Mouse (Mus musculus) inflammation-experienced regulatory T-cells, adult 6 months (primary cell): ENCODE measurements around the gene Tgfbr1. TPM values are rescaled to one million over a fixed set of nuclear protein-coding genes. Genes with fewer than 3 reads are reported as not detected.

Source experiments
- ATAC-seq: one replicate; pipeline ENCODE4 v1.8.0; 2017
- polyA plus RNA-seq, 3 experiments: library from polyadenylated mRNA; unstranded; fragments of 100-300 nt; shearing (Covaris generic); gene quantifications; one replicate each; pipeline ENCODE4 v1.2.1; 2017

Gene Tgfbr1
- polyA plus RNA-seq = 10 to 100 TPM; 15.9 to 38.6 (median 37.9) TPM

- ATAC-seq = peak; percentile 77
Measured at GRCm38 (mm10) chr4:47352803-47353388, at the start of gene Tgfbr1. Tgfbr1 (plus strand) TSS chr4:47353222.

- ATAC-seq = peak; percentile 93
Measured at GRCm38 (mm10) chr4:47303340-47303998, 49.6 kb upstream of the Tgfbr1 start.

- ATAC-seq = peak; percentile 28
Measured at GRCm38 (mm10) chr4:47309886-47310625, 43.0 kb upstream of the Tgfbr1 start.

GRCm38 (mm10) chr4:47310812-47311211, 42.2 kb upstream of the Tgfbr1 start:
- ATAC-seq = peak; percentile 9

- no peak for ATAC-seq
Measured at GRCm38 (mm10) chr4:47311467-47311866, 41.6 kb upstream of the Tgfbr1 start.

- ATAC-seq = no peak
Measured at GRCm38 (mm10) chr4:47311929-47312328, 41.1 kb upstream of the Tgfbr1 start.

GRCm38 (mm10) chr4:47312676-47313075, 40.3 kb upstream of the Tgfbr1 start:
- ATAC-seq = no peak

- peak; percentile 88 for ATAC-seq
Measured at GRCm38 (mm10) chr4:47313710-47314410, 39.2 kb upstream of the Tgfbr1 start.

GRCm38 (mm10) chr4:47315458-47315857, 37.6 kb upstream of the Tgfbr1 start:
- ATAC-seq = no peak

- no peak for ATAC-seq
Measured at GRCm38 (mm10) chr4:47316432-47316831, 36.6 kb upstream of the Tgfbr1 start.

GRCm38 (mm10) chr4:47319561-47320321, 33.3 kb upstream of the Tgfbr1 start:
- peak; percentile 80 for ATAC-seq

- ATAC-seq = peak; percentile 81
Measured at GRCm38 (mm10) chr4:47322315-47322714, 30.7 kb upstream of the Tgfbr1 start.

- ATAC-seq = no peak
Measured at GRCm38 (mm10) chr4:47324206-47324605, 28.8 kb upstream of the Tgfbr1 start.

- no peak for ATAC-seq
Measured at GRCm38 (mm10) chr4:47327782-47328181, 25.2 kb upstream of the Tgfbr1 start.

- no peak for ATAC-seq
Measured at GRCm38 (mm10) chr4:47329285-47329684, 23.7 kb upstream of the Tgfbr1 start.

GRCm38 (mm10) chr4:47330378-47331052, 22.5 kb upstream of the Tgfbr1 start:
- no peak for ATAC-seq

- no peak for ATAC-seq
Measured at GRCm38 (mm10) chr4:47332812-47333343, 20.1 kb upstream of the Tgfbr1 start.

- ATAC-seq = no peak
Measured at GRCm38 (mm10) chr4:47333541-47333940, 19.5 kb upstream of the Tgfbr1 start.

- no peak for ATAC-seq
Measured at GRCm38 (mm10) chr4:47336941-47337600, 16.0 kb upstream of the Tgfbr1 start.

GRCm38 (mm10) chr4:47342632-47343031, 10.4 kb upstream of the Tgfbr1 start:
- ATAC-seq = no peak

- no peak for ATAC-seq
Measured at GRCm38 (mm10) chr4:47347022-47347421, 6.0 kb upstream of the Tgfbr1 start.
